Mouse (Mus musculus): ENCODE data around the gene Serping1.

DNA sequence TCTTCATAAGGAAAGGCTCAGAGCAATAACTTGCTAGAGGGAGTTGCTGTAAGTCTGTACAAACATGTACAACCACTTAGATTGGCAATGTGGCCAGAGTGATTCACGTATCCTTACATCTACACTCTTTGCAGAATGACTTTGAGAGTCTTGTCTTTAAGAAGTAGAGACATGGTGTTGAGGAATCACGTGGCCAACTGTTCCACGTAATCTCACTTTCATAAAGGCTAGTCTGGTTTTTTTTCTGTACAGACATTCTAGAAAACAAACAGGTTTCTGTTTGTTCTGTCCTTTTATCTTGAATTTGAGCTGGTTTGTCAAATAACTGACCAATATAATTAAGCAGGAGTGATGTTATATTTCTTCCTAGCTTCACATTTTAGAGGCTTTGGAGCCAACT lies 13.9 kb downstream of the Serping1 start:
- no peak for TF ChIP-seq TBP (conservative IDR thresholded peaks at IDR 0.05; ENCODE audit: low read depth, low read length)
- no peak for TF ChIP-seq CHD2 (IDR thresholded peaks at IDR 0.05; ENCODE audit: low read length)
- no peak for TF ChIP-seq TCF12 (IDR thresholded peaks at IDR 0.05; ENCODE audit: low read depth, low read length)
- no peak for TF ChIP-seq POLR2A (IDR thresholded peaks at IDR 0.05; ENCODE audit: low read depth, low read length)
- TF ChIP-seq ZMIZ1 (IDR thresholded peaks at IDR 0.05; ENCODE audit: low read depth, low read length), result no peak
- no peak for TF ChIP-seq POLR2AphosphoS2 (IDR thresholded peaks at IDR 0.05; ENCODE audit: low read depth, low read length)
- no peak for TF ChIP-seq MEF2A (IDR thresholded peaks at IDR 0.05; ENCODE audit: borderline replicate concordance, low read depth, low read length)
- no peak for TF ChIP-seq CTCF (conservative IDR thresholded peaks at IDR 0.05 in 1 of 2, IDR thresholded peaks at IDR 0.05 in 1 of 2; ENCODE audit: low read depth in 2 of 2, low read length in 2 of 2)
- TF ChIP-seq HCFC1 (IDR thresholded peaks at IDR 0.05; ENCODE audit: low read depth, low read length), result no peak
- TF ChIP-seq MAFK (IDR thresholded peaks at IDR 0.05; ENCODE audit: insufficient replicate concordance, low read length), result no peak
- TF ChIP-seq MAX (IDR thresholded peaks at IDR 0.05; ENCODE audit: low read length), result 0 out of 2 replicates have a peak, but pooled peaks have one; percentile 33
- no peak for TF ChIP-seq MAZ (IDR thresholded peaks at IDR 0.05; ENCODE audit: low read depth, low read length)

Measured in CH12.LX (cell line).